Mouse (Mus musculus) megakaryocyte, embryonic 14.5 days (primary cell): ENCODE data around the gene Hacl1.

Source experiments
- FLI1 ChIP-seq: IDR thresholded peaks from 2 replicates; pipeline ENCODE4 v1.6.1; 2012; ENCODE audit warnings: low read length, inconsistent platforms, mixed read lengths
- GATA1 ChIP-seq: IDR thresholded peaks from 3 replicates; pipeline ENCODE4 v1.6.1; 2012; ENCODE audit warnings: mixed read lengths, low read length, inconsistent platforms, borderline replicate concordance

DNA sequence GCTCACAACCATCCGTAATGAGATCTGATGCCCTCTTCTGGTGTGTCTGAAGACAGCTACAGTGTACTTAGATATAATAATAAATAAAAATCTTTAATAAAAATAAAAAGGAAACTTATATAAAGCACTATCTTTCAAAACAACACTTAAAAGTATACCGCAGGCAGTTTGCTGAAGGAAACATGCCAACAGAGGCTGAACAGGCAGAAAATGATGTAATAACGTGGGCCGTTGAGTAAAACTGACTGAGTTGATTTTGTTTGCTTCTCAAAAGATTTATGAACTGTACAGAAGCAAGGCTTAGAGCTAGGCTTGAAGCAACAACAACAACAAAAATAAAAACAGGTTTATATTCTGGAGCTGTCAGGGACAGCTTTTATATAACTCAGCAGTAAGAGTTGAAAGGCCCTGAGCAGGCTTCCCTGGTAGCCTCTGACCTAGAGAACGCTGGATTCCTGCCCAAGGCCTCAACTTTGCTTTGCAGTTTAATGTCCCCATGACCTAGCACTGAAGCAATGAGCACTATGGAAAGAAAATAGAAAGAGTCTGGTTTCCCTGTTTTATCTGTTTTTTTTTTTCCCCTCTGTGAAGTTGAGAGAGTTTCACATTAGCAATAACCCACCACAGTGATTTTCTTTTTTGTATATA lies 3.2 kb upstream of the Hacl1 start:
- TF ChIP-seq GATA1, result no peak
- TF ChIP-seq FLI1, result no peak
